Comparison of ENCODE assay signal across 8 mouse cellular contexts in genomic region chr9:122424941-122425608, GRCm38 (mm10).
DNase-seq lines count a peak whose midpoint lies in the region; ATAC-seq and TF ChIP-seq lines count a peak whose summit lies in the region.

No protein-coding gene starts in this region.

- no peaks in the 10 kb centered on the region for H3K27me3 ChIP-seq in hindbrain, embryonic 11.5 days (ENCODE audit: control insufficient read depth, insufficient read depth, low read length)
- H3K27me3 ChIP-seq in hindbrain, embryonic 16.5 days (replicated peaks; ENCODE audit: control insufficient read depth, insufficient read depth, low read length), result peaks cover 2% of the 10 kb centered on the region; the same call in 1 of the 2 replicates
- H3K27me3 ChIP-seq in heart, postnatal 0 days (ENCODE audit: control insufficient read depth, insufficient read depth, low read length), result no peaks in the 10 kb centered on the region

- H3K4me1 ChIP-seq in hindbrain, embryonic 11.5 days (replicated peaks; ENCODE audit: control insufficient read depth, insufficient read depth, low read length), result 0 out of 2 replicates have a peak, but pooled peaks cover 2% of the 10 kb centered on the region
- H3K4me1 ChIP-seq in hindbrain, embryonic 16.5 days (ENCODE audit: control insufficient read depth, insufficient read depth, low read depth, low read length), result no peaks in the 10 kb centered on the region
- no peaks in the 10 kb centered on the region for H3K4me1 ChIP-seq in ES-E14 (ENCODE audit: control insufficient read depth in 2 of 2, insufficient read depth in 2 of 2, low read length in 2 of 2, poor library complexity in 1 of 2)
- H3K4me1 ChIP-seq in heart, postnatal 0 days (ENCODE audit: control insufficient read depth, insufficient read depth), result no peaks in the 10 kb centered on the region

- peak; percentile 18; the same call in 1 of the 2 replicates for TF ChIP-seq CTCF in heart, postnatal 0 days (IDR thresholded peaks at IDR 0.05; ENCODE audit: low read depth)

- TF ChIP-seq EP300 in heart, postnatal 0 days (IDR thresholded peaks at IDR 0.05; ENCODE audit: low read depth), result no peak

- no peaks in the 10 kb centered on the region for H3K36me3 ChIP-seq in hindbrain, embryonic 11.5 days (ENCODE audit: control insufficient read depth, insufficient read depth, low read length)
- H3K36me3 ChIP-seq in hindbrain, embryonic 16.5 days (ENCODE audit: control insufficient read depth, insufficient read depth, low read length), result no peaks in the 10 kb centered on the region
- no peaks in the 10 kb centered on the region for H3K36me3 ChIP-seq in ES-E14 (ENCODE audit: control insufficient read depth, insufficient read depth, low read length, poor library complexity, severe bottlenecking)
- no peaks in the 10 kb centered on the region for H3K36me3 ChIP-seq in heart, postnatal 0 days (replicated peaks; ENCODE audit: control insufficient read depth, insufficient read depth, low read length)

- no peak overlapping the region for H3K27ac ChIP-seq in hindbrain, embryonic 11.5 days (ENCODE audit: low read depth, low read length)
- H3K27ac ChIP-seq in hindbrain, embryonic 16.5 days (ENCODE audit: low read depth, low read length), result no peak overlapping the region
- no peak overlapping the region for H3K27ac ChIP-seq in ES-E14 (ENCODE audit: insufficient read depth, low read depth, low read length, poor library complexity, severe bottlenecking)
- H3K27ac ChIP-seq in heart, postnatal 0 days (ENCODE audit: low read depth), result no peak overlapping the region

- H3K4me3 ChIP-seq in hindbrain, embryonic 11.5 days (ENCODE audit: low read depth, low read length), result no peak overlapping the region
- no peak overlapping the region for H3K4me3 ChIP-seq in hindbrain, embryonic 16.5 days (ENCODE audit: low read length)
- H3K4me3 ChIP-seq in ES-E14 (ENCODE audit: insufficient read depth in 1 of 2, low read depth in 1 of 2, low read length in 2 of 2, poor library complexity in 1 of 2, severe bottlenecking in 1 of 2), result peak overlapping the region; percentile 7 to 27; a peak in 2 of 4 replicates
- H3K4me3 ChIP-seq in heart, postnatal 0 days (ENCODE audit: low read depth, low read length), result peak overlapping the region; percentile 32; the same call in 1 of the 2 replicates

- 37% methylated on average over 14 of the region's 14 CpGs for WGBS in hindbrain, embryonic 11.5 days
- WGBS in hindbrain, embryonic 16.5 days, result 45% methylated on average over 14 of the region's 14 CpGs
- WGBS in heart, postnatal 0 days, result 29% methylated on average over 14 of the region's 14 CpGs

- no peak for ATAC-seq in hindbrain, embryonic 11.5 days (ENCODE audit: low FRiP score)
- ATAC-seq in hindbrain, embryonic 16.5 days, result no peak
- ATAC-seq in heart, postnatal 0 days (ENCODE audit: insufficient read depth, low read depth), result no peak

- no peak overlapping the region for H3K4me2 ChIP-seq in hindbrain, embryonic 11.5 days (replicated peaks; ENCODE audit: low read depth, low read length)
- no peak overlapping the region for H3K4me2 ChIP-seq in hindbrain, embryonic 16.5 days (ENCODE audit: low read length)
- H3K4me2 ChIP-seq in heart, postnatal 0 days (ENCODE audit: low read depth, low read length), result peak overlapping the region; percentile 52

- DNase-seq in hindbrain, embryonic 11.5 days (ENCODE audit: low spot score), result peak; percentile 30
- DNase-seq in ES-E14 (ENCODE audit: low read depth, low spot score), result peak; percentile 56
- peak; percentile 64 to 70 for DNase-seq in cerebellum, postnatal 10 days
- no peak for DNase-seq in heart, postnatal 0 days (ENCODE audit: low spot score)
- peak; percentile 66 for DNase-seq in lung, postnatal 10 days
- DNase-seq in thymus, postnatal 4 days, result peak; percentile 82
- no peak for DNase-seq in left cerebral cortex, adult 8-10 months (ENCODE audit: low spot score in 2 of 2)

- no peaks in the 10 kb centered on the region for H3K9me3 ChIP-seq in hindbrain, embryonic 11.5 days (ENCODE audit: control insufficient read depth, low read length)
- H3K9me3 ChIP-seq in hindbrain, embryonic 16.5 days (ENCODE audit: control insufficient read depth, low read length), result no peaks in the 10 kb centered on the region
- no peaks in the 10 kb centered on the region for H3K9me3 ChIP-seq in ES-E14 (ENCODE audit: control insufficient read depth, insufficient read depth, low read depth, low read length)
- no peaks in the 10 kb centered on the region for H3K9me3 ChIP-seq in heart, postnatal 0 days (replicated peaks; ENCODE audit: control insufficient read depth, low read length)

- H3K9ac ChIP-seq in hindbrain, embryonic 11.5 days (ENCODE audit: low read depth, low read length), result no peak overlapping the region
- H3K9ac ChIP-seq in hindbrain, embryonic 16.5 days (ENCODE audit: low read depth, low read length), result no peak overlapping the region
- no peak overlapping the region for H3K9ac ChIP-seq in ES-E14 (ENCODE audit: insufficient read depth, low read depth, low read length, poor library complexity, severe bottlenecking)
- H3K9ac ChIP-seq in heart, postnatal 0 days (replicated peaks; ENCODE audit: low read depth, low read length), result no peak overlapping the region

- in situ Hi-C loops in ES-E14 (cut with MboI; ENCODE audit: low sequenced_read_pairs in 2 of 2, unreplicated experiment in 2 of 2), result no loop called here

TF ChIP-seq in ES-E14, 5 proteins besides CTCF, POLR2A, EP300 and RAD21:
- TF ChIP-seq ZNF384 (IDR thresholded peaks at IDR 0.05; ENCODE audit: low read depth, low read length), result no peak
- no peak for TF ChIP-seq MAFK (IDR thresholded peaks at IDR 0.05; ENCODE audit: insufficient read depth, low read depth, low read length)
- no peak for TF ChIP-seq ZC3H11A (IDR thresholded peaks at IDR 0.05; ENCODE audit: borderline replicate concordance, low read depth, low read length)
- no peak for TF ChIP-seq HCFC1 (IDR thresholded peaks at IDR 0.05; ENCODE audit: borderline replicate concordance, insufficient read depth, low read length)
- no peak for TF ChIP-seq CHD2 (IDR thresholded peaks at IDR 0.05; ENCODE audit: low read depth, low read length)
TF ChIP-seq in ES-E14: peak in this region for 0.

Comparison
In these comparisons a context has a peak if more than half of its experiments do, and no peak if none do; other contexts are left out.
1. DNase-seq: peak in hindbrain, embryonic 11.5 days (single experiment), ES-E14 (single experiment), cerebellum, postnatal 10 days (2 of 2), lung, postnatal 10 days (single experiment) and thymus, postnatal 4 days (single experiment); none in heart, postnatal 0 days (single experiment) and left cerebral cortex, adult 8-10 months (0 of 2).
2. H3K4me3 ChIP-seq: peak in ES-E14 (2 of 2) and heart, postnatal 0 days (single experiment); none in hindbrain, embryonic 11.5 days (single experiment) and hindbrain, embryonic 16.5 days (single experiment).